ENCODE assay signal across 14 mouse cellular contexts in genomic region chr4:88344468-88344867, GRCm38 (mm10).
DNase-seq lines count a peak whose midpoint lies in the region; ATAC-seq and TF ChIP-seq lines count a peak whose summit lies in the region.
"Had no signal": no experiment of that assay in that cellular context is flagged by ENCODE, and none has a peak within 500 bp of the region (broad histone marks: within the 10 kb centered on the region; RNA-seq: fewer than 3 reads in every experiment).

No protein-coding gene starts in this region.

- ATAC-seq in forebrain, embryonic 16.5 days: peak; percentile 79
- peak; percentile 71 for ATAC-seq in neural tube, embryonic 14.5 days (ENCODE audit: low read depth)
- ATAC-seq: lung, postnatal 0 days had no signal

- peaks cover 14% of the 10 kb centered on the region for H3K4me1 ChIP-seq in forebrain, embryonic 16.5 days (replicated peaks; ENCODE audit: control insufficient read depth, insufficient read depth, low read length)
- no peaks in the 10 kb centered on the region for H3K4me1 ChIP-seq in neural tube, embryonic 14.5 days (ENCODE audit: control insufficient read depth, insufficient read depth, low read length)
- H3K4me1 ChIP-seq in heart, adult 2 months (ENCODE audit: control insufficient read depth, insufficient read depth, low read length): no peaks in the 10 kb centered on the region
- H3K4me1 ChIP-seq: embryonic facial prominence, embryonic 15.5 days; limb, embryonic 15.5 days had no signal

- no peak overlapping the region for H3K4me3 ChIP-seq in forebrain, embryonic 16.5 days (replicated peaks; ENCODE audit: low read length)
- H3K4me3 ChIP-seq in neural tube, embryonic 14.5 days (ENCODE audit: low read depth, low read length): no peak overlapping the region
- no peak overlapping the region for H3K4me3 ChIP-seq in heart, adult 2 months
- H3K4me3 ChIP-seq: embryonic facial prominence, embryonic 15.5 days; gastrocnemius, adult 2 months; limb, embryonic 15.5 days had no signal

- H3K36me3 ChIP-seq in forebrain, embryonic 16.5 days (ENCODE audit: control insufficient read depth, insufficient read depth): no peaks in the 10 kb centered on the region
- H3K36me3 ChIP-seq in neural tube, embryonic 14.5 days (ENCODE audit: control insufficient read depth, insufficient read depth, low read length): no peaks in the 10 kb centered on the region
- no peaks in the 10 kb centered on the region for H3K36me3 ChIP-seq in heart, adult 2 months (ENCODE audit: control insufficient read depth, insufficient read depth, low read length)
- H3K36me3 ChIP-seq: embryonic facial prominence, embryonic 15.5 days; limb, embryonic 15.5 days had no signal

- intact Hi-C loops in heart, adult 2 months (cut with DNase I): no loop called here

- 47% methylated on average over 11 of the region's 11 CpGs for WGBS in forebrain, embryonic 16.5 days
- WGBS in neural tube, embryonic 14.5 days: 61% methylated on average over 11 of the region's 11 CpGs
- 88% methylated on average over 11 of the region's 11 CpGs for WGBS in heart, adult 2 months

- no peaks in the 10 kb centered on the region for H3K79me2 ChIP-seq in heart, adult 2 months (replicated peaks; ENCODE audit: control insufficient read depth, insufficient read depth, low read length)

- peak overlapping the region; percentile 25 for H3K27ac ChIP-seq in forebrain, embryonic 16.5 days (ENCODE audit: low read length)
- no peak overlapping the region for H3K27ac ChIP-seq in neural tube, embryonic 14.5 days (ENCODE audit: low read depth, low read length)
- no peak overlapping the region for H3K27ac ChIP-seq in heart, adult 2 months
- H3K27ac ChIP-seq: embryonic facial prominence, embryonic 15.5 days; gastrocnemius, adult 2 months; limb, embryonic 15.5 days had no signal

- H3K27me3 ChIP-seq in forebrain, embryonic 16.5 days (replicated peaks; ENCODE audit: control insufficient read depth, insufficient read depth, low read length): no peaks in the 10 kb centered on the region
- no peaks in the 10 kb centered on the region for H3K27me3 ChIP-seq in neural tube, embryonic 14.5 days (ENCODE audit: control insufficient read depth, insufficient read depth, low read length)
- H3K27me3 ChIP-seq in heart, adult 2 months (ENCODE audit: control insufficient read depth, insufficient read depth, low read length): no peaks in the 10 kb centered on the region
- H3K27me3 ChIP-seq: embryonic facial prominence, embryonic 15.5 days; limb, embryonic 15.5 days had no signal

- H3K9me3 ChIP-seq in forebrain, embryonic 16.5 days (ENCODE audit: control insufficient read depth, low read length): no peaks in the 10 kb centered on the region
- no peaks in the 10 kb centered on the region for H3K9me3 ChIP-seq in neural tube, embryonic 14.5 days (ENCODE audit: control insufficient read depth, low read length)
- H3K9me3 ChIP-seq: embryonic facial prominence, embryonic 15.5 days; limb, embryonic 15.5 days had no signal

- DNase-seq in cerebellum, postnatal 14 days: peak; percentile 22 to 44
- no peak for DNase-seq in cerebellum, adult 18-20 months
- DNase-seq in layer of hippocampus, postnatal 36 days: peak; percentile 39 to 56
- no peak for DNase-seq in thymus, postnatal 0 days (ENCODE audit: low spot score)
- no peak for DNase-seq in heart, adult 2 months
- DNase-seq in heart, postnatal 4 days: no peak
- DNase-seq: cerebellum, adult 8-10 months; gastrocnemius, adult 2 months; thymus, postnatal 36 days had no signal

- no peak overlapping the region; the same call in 1 of the 2 replicates for H3K9ac ChIP-seq in forebrain, embryonic 16.5 days (replicated peaks; ENCODE audit: low read depth, low read length)
- no peak overlapping the region for H3K9ac ChIP-seq in neural tube, embryonic 14.5 days (replicated peaks; ENCODE audit: low read depth, low read length)
- no peak overlapping the region for H3K9ac ChIP-seq in heart, adult 2 months (ENCODE audit: low read depth, low read length)
- H3K9ac ChIP-seq: embryonic facial prominence, embryonic 15.5 days; limb, embryonic 15.5 days had no signal

- no peak for TF ChIP-seq POLR2A in heart, adult 2 months (IDR thresholded peaks at IDR 0.05; ENCODE audit: insufficient read depth, low read depth, low read length)

- TF ChIP-seq EP300 in heart, adult 2 months (IDR thresholded peaks at IDR 0.05; ENCODE audit: insufficient read depth, low read depth, low read length): no peak

- peak overlapping the region; percentile 38 for H3K4me2 ChIP-seq in forebrain, embryonic 16.5 days (ENCODE audit: low read length)
- H3K4me2 ChIP-seq in neural tube, embryonic 14.5 days (ENCODE audit: low read depth, low read length): no peak overlapping the region
- H3K4me2 ChIP-seq: embryonic facial prominence, embryonic 15.5 days; limb, embryonic 15.5 days had no signal

- no peak for TF ChIP-seq CTCF in heart, adult 2 months (IDR thresholded peaks at IDR 0.05)

Comparison
In these comparisons a context has a peak if more than half of its experiments do, and no peak if none do; other contexts are left out.
1. DNase-seq: peak in cerebellum, postnatal 14 days (2 of 2) and layer of hippocampus, postnatal 36 days (2 of 2); none in cerebellum, adult 18-20 months (0 of 2), thymus, postnatal 0 days (single experiment), heart, adult 2 months (0 of 2) and heart, postnatal 4 days (single experiment).